Mouse (Mus musculus) olfactory bulb, adult 2 months (tissue): ENCODE measurements at regions not wholly inside any gene's neighbourhood (a gene's known extent, or its start where the extent isn't known, plus 50 kb on each side); places are given as distances from the start of the nearest gene placed in this dataset.

Source experiments
- CTCF ChIP-seq: fragments of 200-500 bp; IDR thresholded peaks from 2 replicates; pipeline ENCODE4 v1.5.1; 2012; ENCODE audit warnings: low read depth, mild to moderate bottlenecking, low read length, moderate library complexity; ENCODE audit not compliant: insufficient read depth
- POLR2A ChIP-seq: fragments of 200-500 bp; IDR thresholded peaks from 2 replicates; pipeline ENCODE4 v1.6.1; 2012; ENCODE audit warnings: mild to moderate bottlenecking, low read depth, low read length, moderate library complexity; ENCODE audit not compliant: insufficient read depth

GRCm38 (mm10) chr15:62314449-62314848 is 1391.6 kb upstream of the A1bg start:
- TF ChIP-seq CTCF (no peak), POLR2A (no peak)
